Mouse (Mus musculus) heart, postnatal 0 days (tissue): Measurements from ENCODE around the gene Fhit. TPM values are rescaled to one million over a fixed set of nuclear protein-coding genes. Genes with fewer than 3 reads are reported as not detected.

Source experiments
- ATAC-seq: fragments of 200-750 bp; cut with Nextera tagmentation; 2 replicates; pipeline ENCODE4 v1.8.0; 2017; ENCODE audit warnings: low read depth, moderate number of reproducible peaks, moderate library complexity; ENCODE audit not compliant: insufficient read depth
- DNase-seq: peaks from one replicate; pipeline ENCODE4 v3.0.0-alpha.2; 2016; ENCODE audit warnings: low spot score
- H3K27ac ChIP-seq: fragments of 300-500 bp; sonication (generic); 2 replicates; pipeline ENCODE4 v1.5.1; 2014; ENCODE audit warnings: low read depth, mild to moderate bottlenecking
- H3K27me3 ChIP-seq: fragments of 300-500 bp; sonication (generic); 2 replicates; pipeline ENCODE4 v1.6.1; 2014; ENCODE audit warnings: low read length, mixed read lengths; ENCODE audit not compliant: control insufficient read depth, insufficient read depth
- H3K36me3 ChIP-seq: fragments of 300-500 bp; sonication (generic); replicated peaks from 2 replicates; pipeline ENCODE4 v1.6.1; 2014; ENCODE audit warnings: low read length, mixed read lengths; ENCODE audit not compliant: control insufficient read depth, insufficient read depth
- H3K4me1 ChIP-seq: fragments of 300-500 bp; sonication (generic); 2 replicates; pipeline ENCODE4 v1.6.1; 2014; ENCODE audit warnings: antibody characterized with exemption; ENCODE audit not compliant: control insufficient read depth, insufficient read depth
- H3K4me2 ChIP-seq: fragments of 300-500 bp; sonication (generic); 2 replicates; pipeline ENCODE4 v1.6.1; 2014; ENCODE audit warnings: low read depth, mild to moderate bottlenecking, low read length, moderate library complexity
- H3K4me3 ChIP-seq: fragments of 300-500 bp; sonication (generic); 2 replicates; pipeline ENCODE4 v1.5.1; 2014; ENCODE audit warnings: low read depth, low read length
- H3K9ac ChIP-seq: fragments of 300-500 bp; sonication (generic); replicated peaks from 2 replicates; pipeline ENCODE4 v1.6.1; 2014; ENCODE audit warnings: low read depth, low read length, mixed read lengths
- H3K9me3 ChIP-seq: fragments of 300-500 bp; sonication (generic); replicated peaks from 2 replicates; pipeline ENCODE4 v1.6.1; 2016; ENCODE audit warnings: low read length; ENCODE audit not compliant: control insufficient read depth
- CTCF ChIP-seq: IDR thresholded peaks from 2 replicates; pipeline ENCODE4 v1.5.1; 2016; ENCODE audit warnings: antibody characterized with exemption, control low read depth, low read depth
- EP300 ChIP-seq: IDR thresholded peaks from 2 replicates; pipeline ENCODE4 v1.6.1; 2016; ENCODE audit warnings: antibody characterized with exemption, low read depth
- WGBS: fragments of 180-500 bp; shearing (Covaris S2); extraction: QIAGEN DNeasy Blood & Tissue Kit; methylation state at CpG from one replicate; pipeline ENCODE4 v1.1.7; 2014; 5-methylcytosine and 5-hydroxymethylcytosine counted together
- polyA plus RNA-seq: library from polyadenylated mRNA; unstranded; fragments of >200 nt; fragmentation: Nextera tagmentation; extraction: Ambion mirVana; gene quantifications from 2 replicates; pipeline ENCODE4 v1.2.1, GENCODE M21; 2015
- total RNA-seq: library from RNA; depleted of rRNA; stranded (reverse); fragments of >200 nt; gene quantifications from 2 replicates; pipeline ENCODE4 v1.2.3, GENCODE M21; 2014; ENCODE audit warnings: low replicate concordance

The Fhit gene
- total and polyA plus RNA-seq, 2 experiments from 2014 or later = 4.1 to 5.2 TPM

DNA sequence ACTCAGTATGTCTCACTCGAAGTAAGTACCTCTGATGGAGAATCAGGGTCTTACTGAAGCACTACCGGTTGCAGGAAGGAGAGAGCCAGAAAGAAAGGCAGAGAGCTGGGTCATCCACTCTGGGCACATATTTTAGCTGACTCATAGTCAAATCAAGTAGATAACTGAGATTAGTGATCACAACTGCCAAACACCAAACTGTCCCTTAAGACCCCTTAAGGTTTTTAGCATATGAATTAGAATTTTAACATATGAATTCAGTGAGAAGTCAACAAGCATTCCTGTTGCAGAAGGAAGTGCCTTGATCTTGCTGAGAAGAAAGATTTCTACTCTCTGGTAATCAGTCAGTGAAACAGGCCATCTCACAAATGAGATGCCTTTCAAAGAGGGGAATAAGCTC, 253.8 kb downstream of the Fhit start:
- H3K9ac ChIP-seq = no peak overlapping the region
- 0 out of 2 replicates have a peak, but pooled peaks cover 3% of the 10 kb centered on the region for H3K9me3 ChIP-seq
- H3K27ac ChIP-seq = no peak overlapping the region
- H3K27me3 ChIP-seq = no peaks in the 10 kb centered on the region
- no peak overlapping the region for H3K4me3 ChIP-seq
- no peaks in the 10 kb centered on the region for H3K36me3 ChIP-seq
- DNase-seq (no peak), ATAC-seq (no peak)
- no peak overlapping the region for H3K4me2 ChIP-seq
- H3K4me1 ChIP-seq = no peaks in the 10 kb centered on the region
- no peak for TF ChIP-seq CTCF
- no peak for TF ChIP-seq EP300
- 61% methylated on average over 2 of the region's 2 CpGs for WGBS

DNA sequence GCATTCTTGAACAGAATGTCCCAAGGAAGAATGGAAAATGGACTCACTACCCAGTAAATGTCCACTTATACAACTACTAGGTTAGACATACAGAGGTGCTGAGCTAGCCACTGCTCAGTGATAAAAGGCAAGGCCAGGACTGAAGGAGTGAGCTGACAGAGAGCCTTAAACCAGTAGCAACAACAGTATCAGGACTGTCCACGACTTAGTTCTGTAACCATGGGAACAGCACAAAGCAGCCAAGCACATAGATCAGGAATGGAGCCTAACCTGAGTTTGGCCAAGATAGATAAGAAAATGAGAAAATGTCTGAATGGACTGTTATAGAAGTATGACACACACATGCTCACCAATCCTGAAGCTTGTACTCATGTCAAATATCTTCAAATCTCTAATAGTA, 279.1 kb downstream of the Fhit start:
- Histone ChIP-seq H3K27ac (no peak overlapping the region), H3K4me3 (no peak overlapping the region), H3K27me3 (no peaks in the 10 kb centered on the region), H3K4me1 (no peaks in the 10 kb centered on the region), H3K4me2 (no peak overlapping the region), H3K9ac (no peak overlapping the region), H3K9me3 (no peaks in the 10 kb centered on the region), H3K36me3 (no peaks in the 10 kb centered on the region)
- TF ChIP-seq EP300 (no peak), CTCF (no peak)
- WGBS = 24% methylated on average over 1 of the region's 1 CpGs
- no peak for ATAC-seq
- DNase-seq = no peak

DNA sequence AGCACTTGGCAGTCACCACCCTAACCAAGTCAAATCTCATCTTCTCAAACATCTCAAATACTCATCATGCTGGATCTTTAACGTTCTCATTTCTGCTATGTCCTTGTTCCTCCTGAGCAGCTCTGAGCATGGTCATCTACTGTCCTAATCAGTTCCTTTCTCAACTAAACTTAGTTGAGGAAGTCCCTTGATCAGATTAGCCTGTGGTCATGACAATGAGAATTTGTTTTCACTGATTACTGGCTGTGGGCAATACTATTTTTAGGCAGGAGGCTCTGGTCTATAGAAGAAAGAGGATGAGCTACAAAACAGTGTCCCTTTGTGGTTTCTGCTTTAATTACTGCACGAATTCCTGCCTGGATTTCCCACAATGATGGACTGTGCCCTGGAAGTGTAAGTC, 281.1 kb downstream of the Fhit start:
- H3K4me3 ChIP-seq = no peak overlapping the region
- H3K4me2 ChIP-seq = no peak overlapping the region
- no peak for TF ChIP-seq EP300
- no peak for TF ChIP-seq CTCF
- ATAC-seq = no peak
- no peaks in the 10 kb centered on the region for H3K27me3 ChIP-seq
- no peaks in the 10 kb centered on the region for H3K9me3 ChIP-seq
- no peaks in the 10 kb centered on the region for H3K36me3 ChIP-seq
- no peak overlapping the region for H3K9ac ChIP-seq
- WGBS = 52% methylated on average over 2 of the region's 2 CpGs
- no peak overlapping the region for H3K27ac ChIP-seq
- no peaks in the 10 kb centered on the region for H3K4me1 ChIP-seq
- DNase-seq = no peak

DNA sequence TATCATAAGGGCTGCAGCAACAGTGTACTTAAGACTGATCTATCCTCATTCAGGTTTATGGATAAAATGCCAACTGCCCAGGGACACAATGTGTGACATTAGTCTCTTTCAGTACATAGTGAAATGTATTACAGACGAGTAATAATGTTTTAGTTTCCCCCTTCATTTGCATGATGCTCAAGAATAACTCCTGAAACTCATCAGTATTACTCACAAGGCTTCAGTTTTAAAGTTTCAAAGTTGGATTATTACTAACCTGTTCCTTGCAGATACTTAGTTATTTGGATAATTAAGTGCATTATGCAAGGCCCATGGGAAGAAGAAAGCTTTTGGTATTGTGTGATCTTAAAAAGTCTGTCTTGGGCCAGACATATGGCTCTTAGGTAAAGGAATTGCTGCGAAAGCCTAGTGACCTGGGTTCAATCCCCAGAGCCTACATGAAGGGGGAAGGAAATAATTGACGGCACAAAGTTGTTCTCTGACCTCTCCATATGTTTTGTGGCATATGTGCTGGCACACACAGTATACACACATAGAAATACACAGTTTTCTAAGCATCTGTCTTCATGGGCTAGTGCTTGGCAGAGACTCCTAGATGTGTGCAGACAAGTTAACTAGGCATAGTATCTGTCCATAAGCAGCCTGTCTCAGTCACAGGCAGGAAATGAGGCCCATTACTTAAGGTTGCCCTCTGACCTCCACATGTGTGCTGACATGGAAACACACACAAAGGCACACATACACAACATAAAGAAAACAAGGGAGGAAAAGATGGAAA, 287.1 kb downstream of the Fhit start:
- H3K27ac ChIP-seq = no peak overlapping the region
- no peak overlapping the region for H3K4me2 ChIP-seq
- no peaks in the 10 kb centered on the region for H3K4me1 ChIP-seq
- DNase-seq = no peak
- TF ChIP-seq CTCF (no peak), EP300 (no peak)
- H3K9me3 ChIP-seq = no peaks in the 10 kb centered on the region
- WGBS = 77% methylated on average over 3 of the region's 3 CpGs
- no peak overlapping the region for H3K9ac ChIP-seq
- ATAC-seq = no peak
- H3K4me3 ChIP-seq = no peak overlapping the region
- H3K36me3 ChIP-seq = no peaks in the 10 kb centered on the region
- H3K27me3 ChIP-seq = no peaks in the 10 kb centered on the region

DNA sequence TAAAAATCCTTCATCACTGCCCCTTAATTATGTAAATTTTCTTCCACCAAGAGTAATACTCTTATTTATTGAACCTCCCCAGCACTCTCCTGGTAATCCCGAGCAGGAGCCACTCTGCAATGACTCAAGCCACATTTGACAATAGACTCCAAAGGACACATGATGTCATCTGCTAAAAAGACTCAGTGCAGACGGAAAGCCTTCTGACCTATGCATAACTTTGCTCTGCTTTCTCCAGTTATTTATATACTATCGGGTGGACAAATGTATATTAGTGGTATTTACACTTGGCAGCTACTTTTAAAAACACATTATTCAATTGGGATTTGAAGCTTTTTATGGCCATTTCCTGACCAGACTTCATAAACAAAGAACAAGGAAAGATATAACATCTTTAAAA, 304.2 kb downstream of the Fhit start:
- no peaks in the 10 kb centered on the region for H3K27me3 ChIP-seq
- no peaks in the 10 kb centered on the region for H3K4me1 ChIP-seq
- no peaks in the 10 kb centered on the region for H3K36me3 ChIP-seq
- ATAC-seq (no peak), DNase-seq (peak; percentile 6)
- H3K27ac ChIP-seq = no peak overlapping the region
- no peak overlapping the region for H3K4me3 ChIP-seq
- WGBS = 14% methylated on average over 3 of the region's 3 CpGs
- no peaks in the 10 kb centered on the region for H3K9me3 ChIP-seq
- TF ChIP-seq CTCF (no peak), EP300 (no peak)
- H3K9ac ChIP-seq = no peak overlapping the region
- no peak overlapping the region for H3K4me2 ChIP-seq

DNA sequence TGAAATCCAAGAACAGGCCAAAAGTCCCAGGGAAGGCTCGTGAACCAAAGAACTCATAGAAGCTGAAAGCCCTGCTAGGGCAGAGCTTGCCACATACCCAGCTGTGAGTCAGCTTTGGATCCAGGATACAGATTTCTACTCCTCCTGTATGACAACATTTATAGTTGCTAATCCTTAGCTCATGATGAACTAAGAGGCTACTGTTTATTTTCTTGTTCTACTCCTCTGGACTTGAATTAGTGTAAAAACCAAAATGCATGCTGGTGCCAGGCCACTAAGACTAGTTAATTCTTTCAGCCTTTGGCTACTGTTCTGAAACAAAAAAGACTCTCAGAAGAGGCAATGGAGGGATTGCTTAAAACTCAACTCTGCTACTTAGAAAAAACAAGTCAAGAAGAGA, 309.9 kb downstream of the Fhit start:
- H3K4me3 ChIP-seq = no peak overlapping the region
- H3K4me1 ChIP-seq = no peaks in the 10 kb centered on the region
- no peaks in the 10 kb centered on the region for H3K36me3 ChIP-seq
- no peaks in the 10 kb centered on the region for H3K9me3 ChIP-seq
- 71% methylated on average over 1 of the region's 1 CpGs for WGBS
- H3K27me3 ChIP-seq = no peaks in the 10 kb centered on the region
- DNase-seq (no peak), ATAC-seq (no peak)
- H3K27ac ChIP-seq = no peak overlapping the region
- TF ChIP-seq CTCF = no peak
- no peak for TF ChIP-seq EP300
- no peak overlapping the region for H3K9ac ChIP-seq
- H3K4me2 ChIP-seq = no peak overlapping the region
